Mouse (Mus musculus) ovary, postnatal 14 days (tissue): ENCODE results near the gene Mrgpre.

Source experiments
- DNase-seq: peaks from one replicate; pipeline ENCODE4 v3.0.0; 2022; ENCODE audit warnings: low spot score

The Mrgpre gene

DNA sequence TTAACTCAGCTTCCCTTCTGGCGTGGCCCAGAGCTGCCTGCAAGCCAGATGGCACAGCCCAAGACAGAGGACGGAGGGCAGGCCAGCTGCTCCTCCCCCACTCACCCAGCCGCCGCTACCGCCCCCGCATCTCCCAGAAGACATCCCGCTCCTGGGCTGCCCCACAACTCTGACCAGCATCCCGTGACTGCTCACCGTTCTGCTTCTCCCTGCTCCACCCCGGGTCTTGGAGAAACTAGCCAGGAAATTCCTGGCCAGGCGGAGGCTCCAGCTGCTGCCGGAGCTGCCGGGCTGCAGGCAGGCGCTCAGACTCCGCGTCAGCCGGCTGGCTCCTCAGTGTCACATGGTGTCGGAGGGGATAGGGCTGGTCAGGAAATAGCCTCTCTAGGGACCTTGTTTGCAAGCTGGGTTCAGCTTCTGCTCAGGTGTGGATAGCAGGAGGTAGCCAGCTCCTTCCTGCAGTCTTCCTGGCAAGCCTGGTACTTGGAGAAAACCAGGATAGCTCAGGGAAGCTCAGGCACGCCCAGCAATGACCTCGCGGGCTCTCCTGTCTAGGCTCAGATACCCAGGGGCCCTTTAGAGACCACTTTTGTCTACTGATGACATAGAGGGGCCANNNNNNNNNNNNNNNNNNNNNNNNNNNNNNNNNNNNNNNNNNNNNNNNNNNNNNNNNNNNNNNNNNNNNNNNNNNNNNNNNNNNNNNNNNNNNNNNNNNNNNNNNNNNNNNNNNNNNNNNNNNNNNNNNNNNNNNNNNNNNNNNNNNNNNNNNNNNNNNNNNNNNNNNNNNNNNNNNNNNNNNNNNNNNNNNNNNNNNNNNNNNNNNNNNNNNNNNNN is at the start of gene Mrgpre:
TSS of gene Mrgpre (minus strand) at position 505 of the 834 bp plus-strand sequence.
- DNase-seq: peak; percentile 68

DNA sequence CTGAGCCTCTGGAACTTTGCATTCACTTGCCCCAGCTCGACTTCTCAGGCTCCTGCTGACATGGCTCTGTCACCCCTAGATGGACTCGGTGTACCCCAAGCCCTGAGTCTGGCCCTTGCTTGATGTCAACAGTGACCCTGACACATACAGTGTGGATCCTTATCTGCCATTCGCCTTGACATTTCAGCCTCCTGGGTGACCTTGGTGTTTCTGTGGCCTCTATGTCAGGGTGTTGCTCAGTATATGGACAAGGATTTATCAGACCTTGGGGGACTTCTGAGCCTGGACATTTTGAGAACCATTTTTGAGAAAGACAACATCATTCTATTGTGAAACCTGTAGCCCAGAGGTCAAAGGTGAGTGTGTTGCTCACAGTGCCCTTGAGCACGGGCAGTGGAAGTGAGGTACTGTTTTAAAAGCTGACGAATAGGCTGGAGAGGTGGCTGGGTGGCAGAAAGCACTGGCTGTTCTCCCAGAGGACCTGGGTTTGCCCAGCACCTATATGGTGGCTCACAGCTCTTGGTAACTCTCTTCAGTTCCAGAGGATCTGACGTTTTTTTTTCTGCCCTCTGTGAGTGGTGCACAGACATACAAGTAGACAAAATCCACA is 49.4 kb upstream of the Mrgpre start:
- no peak for DNase-seq

DNA sequence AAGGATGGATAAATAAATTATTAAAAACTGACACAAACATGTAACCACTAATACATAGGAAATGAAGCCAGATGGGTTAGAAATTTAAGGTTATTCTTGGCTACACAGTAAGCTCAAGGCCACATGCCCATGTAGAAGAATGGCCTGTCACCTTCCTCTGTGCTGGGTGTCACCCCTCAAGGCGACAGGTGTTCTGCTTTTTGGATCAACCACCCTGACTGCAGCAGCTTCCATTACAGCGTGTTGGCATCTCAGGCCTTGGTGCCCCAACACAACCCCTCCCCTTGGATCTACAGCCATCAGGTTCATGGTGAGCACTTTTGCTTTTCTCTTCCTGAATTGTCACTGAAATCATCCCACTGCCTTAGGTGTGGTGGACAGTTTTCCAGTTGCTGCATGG is 48.3 kb upstream of the Mrgpre start:
- no peak for DNase-seq

DNA sequence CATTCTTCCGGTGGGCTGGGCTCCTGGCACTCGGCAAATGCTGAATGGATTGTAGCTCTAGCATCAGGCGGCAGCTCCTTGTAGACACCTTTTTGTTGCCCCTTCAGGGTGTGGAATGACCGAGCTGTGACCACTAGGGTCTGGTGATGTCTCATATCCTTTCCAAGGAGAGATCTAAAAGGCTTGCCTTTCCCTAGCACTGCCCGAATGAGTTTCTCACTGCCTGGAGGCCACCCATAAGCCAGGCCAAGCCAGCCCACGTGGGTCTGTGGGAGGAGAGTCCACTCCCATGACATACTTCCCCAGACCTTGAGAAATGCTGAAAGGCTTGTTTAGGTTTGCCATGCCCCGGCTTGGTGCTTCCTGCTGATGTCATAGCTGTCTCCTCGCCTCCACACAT is 47.9 kb upstream of the Mrgpre start:
- DNase-seq: no peak

DNA sequence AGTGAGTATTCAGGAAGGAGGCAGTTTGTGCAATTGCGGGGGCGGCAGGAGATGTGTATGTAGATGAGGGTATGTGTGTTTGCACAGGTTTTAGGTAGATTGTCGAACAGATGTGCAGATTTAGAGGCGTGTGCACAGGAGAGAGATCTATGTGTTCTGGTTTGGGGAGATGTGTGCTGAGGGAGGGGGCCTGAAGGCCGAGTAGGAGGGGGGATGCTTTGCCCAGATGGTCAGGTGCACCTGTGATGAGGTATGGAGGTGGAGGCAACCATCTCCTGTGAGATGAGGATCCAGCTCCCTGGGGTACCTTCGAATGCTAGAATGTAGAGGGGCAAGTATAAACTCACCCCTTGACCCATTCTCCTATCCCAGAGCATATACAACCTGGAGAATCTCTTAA is 46.1 kb upstream of the Mrgpre start:
- DNase-seq: no peak

DNA sequence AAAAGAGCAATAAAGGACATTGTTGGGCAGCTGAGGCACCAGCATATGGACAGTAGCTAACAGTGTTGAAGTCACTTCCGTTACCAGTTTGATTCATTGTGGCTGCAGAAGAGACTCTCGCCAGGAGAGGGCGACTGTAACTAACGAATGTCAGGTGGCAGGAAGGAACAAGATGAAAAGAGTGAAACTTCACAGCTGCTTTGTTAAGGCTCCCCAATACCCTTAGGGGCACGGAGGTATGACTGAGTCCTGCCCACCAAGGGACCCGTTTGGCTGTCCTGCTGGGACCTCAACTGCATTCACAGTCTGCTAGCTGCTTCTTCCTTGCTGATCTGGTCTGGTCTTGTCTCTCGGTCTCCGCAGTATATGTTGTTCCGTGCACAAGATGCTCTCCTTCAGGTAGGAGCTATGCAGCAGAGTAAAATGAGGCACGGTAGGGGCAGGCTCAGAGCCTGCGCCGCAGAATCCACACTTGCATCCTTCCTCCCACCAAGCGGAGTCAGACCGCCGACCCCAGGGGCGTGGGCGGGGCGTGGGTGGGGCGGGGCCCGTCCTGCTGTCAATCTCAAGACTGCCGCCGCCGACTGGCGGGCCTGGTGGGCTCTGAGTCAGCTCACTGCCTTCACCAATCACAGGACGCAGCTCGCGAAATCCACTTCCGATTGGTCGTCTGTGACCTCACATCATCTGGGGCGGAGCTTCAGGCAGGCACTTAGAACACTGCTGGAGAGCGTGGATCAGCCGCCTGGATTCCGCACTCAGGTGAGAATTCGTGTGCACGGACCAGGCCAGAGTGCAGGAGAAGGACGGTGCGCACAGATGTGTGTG is 45.4 kb upstream of the Mrgpre start:
- DNase-seq: peak; percentile 82

DNA sequence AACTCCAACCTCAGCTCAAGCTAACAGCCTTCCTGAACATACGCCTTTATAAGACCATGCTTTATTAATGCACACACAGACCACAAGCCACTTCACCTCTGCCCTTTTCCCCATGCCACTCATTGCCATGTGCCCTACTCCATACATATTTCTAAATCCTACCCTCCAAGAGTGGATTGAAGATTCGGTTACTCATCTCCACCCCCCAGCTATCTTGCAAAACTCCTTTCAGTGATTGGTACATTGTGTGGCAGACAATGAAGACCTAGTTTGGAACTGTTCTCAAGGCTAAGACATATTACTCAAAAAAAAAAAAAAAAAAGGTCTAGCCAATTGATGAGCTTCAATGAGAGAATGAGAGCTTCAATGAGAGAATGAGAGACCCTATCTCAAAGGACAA is 42.7 kb upstream of the Mrgpre start:
- no peak for DNase-seq

DNA sequence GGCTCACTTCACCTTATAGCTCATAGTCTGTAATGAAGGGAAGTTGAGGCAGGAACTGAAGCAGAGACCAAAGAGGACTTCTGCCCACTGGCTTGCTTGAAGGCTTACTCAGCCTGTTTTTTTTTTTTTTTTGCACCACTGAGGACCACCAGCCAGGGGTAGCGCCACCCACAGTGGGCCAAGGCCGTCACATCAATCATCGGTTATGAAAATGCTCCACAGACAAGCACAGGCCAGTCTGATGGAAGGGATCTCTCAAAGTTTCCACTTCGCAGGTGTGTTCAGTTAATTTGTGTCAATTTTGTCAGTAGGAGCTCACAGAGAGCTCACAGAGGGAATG is 38.9 kb upstream of the Mrgpre start:
- DNase-seq: no peak

DNA sequence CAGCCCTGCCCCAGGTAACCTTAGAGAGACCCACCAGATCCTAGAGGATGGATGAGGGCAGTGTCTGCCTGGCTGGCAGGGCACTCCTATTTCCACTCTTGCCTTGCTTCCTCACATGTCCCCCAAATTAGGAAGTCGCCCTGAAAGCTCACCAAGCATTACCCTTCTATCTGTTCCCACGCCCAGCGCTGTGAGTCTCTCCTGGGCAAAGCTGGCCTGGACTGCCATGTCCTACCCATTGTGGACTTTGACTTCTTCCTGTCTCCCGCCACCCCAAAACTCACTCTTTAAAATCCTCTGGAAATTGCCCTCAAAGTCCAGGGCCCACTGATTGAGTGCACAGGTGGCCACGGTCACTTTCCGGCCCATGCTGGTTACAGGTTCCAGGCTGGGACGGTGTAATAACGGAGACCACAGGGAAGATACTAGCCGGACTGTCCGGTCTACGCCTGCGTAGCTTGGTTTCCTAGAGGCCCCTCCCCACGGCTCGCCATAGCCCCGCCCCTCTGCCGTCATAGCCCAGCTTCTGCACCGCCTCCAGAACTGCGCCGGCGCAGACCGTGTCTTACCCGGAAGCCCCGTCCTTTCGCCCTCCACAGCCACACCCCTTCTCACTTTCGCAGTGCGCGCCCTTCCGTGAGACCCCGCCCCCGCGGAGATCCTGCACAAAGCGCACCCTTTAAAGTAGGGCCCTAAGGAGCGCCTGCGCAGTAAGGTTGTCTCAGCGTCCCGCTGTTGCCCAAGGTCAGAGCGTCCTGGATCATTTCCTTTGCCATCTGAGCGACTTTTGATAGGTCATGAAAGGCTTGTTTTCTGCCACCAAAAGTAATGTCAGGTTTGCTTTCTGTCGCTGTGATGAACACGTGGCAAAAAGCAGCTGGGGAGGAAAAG is 38.3 kb upstream of the Mrgpre start, which contains the start of the genes Nadsyn1 and Dhcr7:
TSS of gene Nadsyn1 (minus strand) at position 475 of the 891 bp plus-strand sequence.
TSS of gene Dhcr7 (plus strand) at position 771 of the 891 bp plus-strand sequence.
- DNase-seq: peak; percentile 98

DNA sequence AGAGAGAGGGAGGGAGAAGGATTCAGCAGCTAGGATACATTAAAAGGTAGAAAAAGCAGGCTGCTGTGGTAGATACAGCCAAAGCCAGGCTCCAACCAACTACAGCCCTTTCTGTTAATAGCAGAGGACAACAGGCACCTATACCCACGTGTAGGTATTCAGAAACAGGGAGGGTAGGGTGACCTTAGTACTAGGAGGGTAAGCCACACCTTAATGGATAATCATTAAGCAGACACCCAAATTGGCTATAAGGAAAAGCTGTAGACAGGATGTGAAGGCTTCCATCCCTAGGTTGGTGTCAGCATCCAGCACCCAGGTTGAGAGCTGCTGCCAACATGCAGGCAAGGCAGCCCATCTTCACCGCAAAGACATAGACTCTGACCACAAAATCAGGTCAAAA is 36.9 kb upstream of the Mrgpre start:
- no peak for DNase-seq

DNA sequence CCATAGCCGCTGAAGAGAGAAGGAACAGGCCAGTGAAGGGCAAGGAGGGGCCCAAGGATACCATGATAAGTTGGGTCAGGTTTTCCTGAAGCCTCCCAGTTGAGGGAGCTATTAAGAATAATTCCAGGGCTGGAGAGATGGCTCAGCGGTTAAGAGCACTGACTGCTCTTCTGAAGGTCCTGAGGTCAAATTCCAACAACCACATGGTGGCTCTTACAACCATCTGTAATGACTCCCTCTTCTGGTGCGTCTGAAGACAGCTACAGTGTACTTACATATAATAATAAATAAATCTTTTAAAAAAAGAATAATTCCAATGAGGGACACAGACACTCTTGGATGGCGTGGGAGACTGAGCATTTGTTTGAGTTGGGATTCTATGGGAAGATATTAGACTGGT is 34.9 kb upstream of the Mrgpre start:
- no peak for DNase-seq

DNA sequence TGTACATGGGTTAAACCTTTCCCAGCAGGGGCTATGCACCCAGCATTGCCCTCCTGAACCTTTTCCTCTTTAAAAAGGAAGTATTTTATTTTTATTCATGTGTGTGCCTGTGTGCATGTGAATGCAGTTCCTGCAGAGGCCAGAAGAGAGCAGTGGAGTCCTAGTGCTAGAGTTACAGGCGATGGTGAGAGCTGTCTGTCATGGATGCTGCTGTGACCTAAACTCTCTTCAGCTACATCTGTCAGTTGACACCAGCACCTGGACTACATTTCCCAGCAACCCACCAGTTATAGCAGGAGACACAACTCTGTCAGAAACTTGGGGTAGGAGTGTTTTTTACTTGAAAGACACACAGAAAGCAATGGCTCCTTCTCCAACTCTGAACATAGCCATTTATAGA is 24.6 kb upstream of the Mrgpre start:
- DNase-seq: no peak

DNA sequence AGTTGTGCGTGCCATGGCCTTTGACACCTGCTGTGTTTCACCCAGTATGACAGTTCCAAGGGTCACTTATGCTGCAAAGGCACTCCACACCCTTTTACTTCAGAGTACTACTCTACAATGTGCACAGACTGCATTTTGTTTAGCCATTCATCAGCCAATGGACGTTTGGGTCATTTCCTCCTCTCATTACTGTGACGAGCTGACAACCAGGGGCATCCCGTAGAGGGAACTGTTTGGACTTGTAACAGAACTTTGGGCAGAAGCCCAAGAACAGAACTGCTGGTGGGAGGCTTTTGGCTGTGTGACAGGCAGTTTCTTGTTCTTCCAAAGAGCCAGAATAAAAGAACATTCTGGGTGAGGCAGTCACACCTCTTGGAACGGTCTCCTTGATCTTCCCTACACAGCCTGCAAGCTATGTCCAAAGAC is 20.9 kb upstream of the Mrgpre start:
- no peak for DNase-seq

DNA sequence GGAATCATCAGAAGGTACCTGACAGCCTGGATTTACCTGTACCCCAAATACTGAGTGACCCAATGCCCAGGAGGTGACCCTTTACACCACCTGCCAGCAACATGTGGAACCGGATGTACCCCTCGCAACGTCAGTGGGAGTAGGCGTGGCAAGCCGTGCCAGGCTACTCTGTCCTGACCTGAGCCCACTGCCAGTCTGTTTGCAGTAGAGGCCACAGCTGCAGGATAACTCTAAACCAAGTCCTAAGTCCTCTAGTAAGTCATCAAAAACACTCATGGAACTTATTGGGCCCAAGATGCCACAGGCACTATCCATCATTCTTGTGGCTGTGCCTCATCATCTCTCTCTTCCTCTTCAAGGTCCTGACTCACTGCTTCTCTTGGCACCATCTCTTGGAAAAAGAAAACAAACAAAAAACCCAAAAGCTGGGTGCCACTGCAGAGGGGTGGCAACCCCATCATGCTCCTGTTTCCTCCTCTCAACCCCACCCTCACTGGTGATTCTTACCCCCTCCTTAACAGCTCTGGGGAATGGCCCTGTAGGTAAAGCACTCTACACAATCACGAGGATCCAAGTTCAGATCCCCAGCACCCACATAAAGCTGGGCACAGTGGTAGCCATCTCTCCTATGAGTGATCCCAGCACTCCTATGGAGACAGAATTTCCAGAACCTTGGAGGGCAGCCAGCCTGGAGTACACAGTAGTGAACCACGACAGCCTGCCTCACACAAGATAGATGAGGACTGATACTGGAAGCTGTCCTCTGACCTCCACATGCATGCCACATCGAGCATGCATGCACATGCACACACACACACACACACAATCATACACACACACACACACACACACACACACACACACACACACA is 17.1 kb upstream of the Mrgpre start:
- no peak for DNase-seq

DNA sequence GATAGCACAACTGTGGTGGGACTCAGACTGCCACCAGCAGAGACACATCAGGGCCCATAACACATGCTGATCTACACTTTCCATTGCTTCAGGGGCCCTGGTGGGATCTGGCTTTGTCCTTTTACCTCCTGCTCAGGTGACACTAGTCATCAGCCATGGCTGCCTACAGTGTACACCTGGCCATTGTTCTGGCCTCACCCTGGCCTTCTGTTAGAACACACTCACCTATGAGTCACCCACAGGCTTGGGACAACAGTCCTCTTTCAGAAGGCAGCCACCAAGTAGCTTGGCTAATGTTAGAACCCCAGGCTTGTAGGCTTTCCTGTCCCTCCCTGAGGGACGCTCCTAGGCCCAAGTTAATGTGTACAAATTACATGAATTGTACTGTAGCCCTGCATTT is 16.5 kb upstream of the Mrgpre start:
- DNase-seq: no peak

DNA sequence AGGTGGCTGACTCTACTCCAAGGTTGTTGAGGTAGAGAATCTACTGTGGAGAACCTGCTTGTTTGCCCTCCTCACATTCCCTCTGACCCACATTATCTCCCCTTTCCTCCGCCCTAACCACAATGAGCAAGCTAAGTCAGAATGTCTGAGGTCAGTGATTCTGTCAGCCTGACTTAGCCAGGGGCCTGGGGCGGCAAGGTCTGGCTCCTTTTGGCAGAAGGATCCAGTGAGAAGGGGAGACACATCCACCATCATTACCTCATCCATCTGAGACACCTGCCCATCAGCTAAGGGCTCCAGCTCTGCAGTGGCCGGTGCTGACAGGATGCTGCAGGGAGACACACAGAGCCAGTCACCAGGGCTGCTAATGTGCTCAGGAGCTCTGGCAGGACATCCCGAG is 14.5 kb upstream of the Mrgpre start:
- no peak for DNase-seq

DNA sequence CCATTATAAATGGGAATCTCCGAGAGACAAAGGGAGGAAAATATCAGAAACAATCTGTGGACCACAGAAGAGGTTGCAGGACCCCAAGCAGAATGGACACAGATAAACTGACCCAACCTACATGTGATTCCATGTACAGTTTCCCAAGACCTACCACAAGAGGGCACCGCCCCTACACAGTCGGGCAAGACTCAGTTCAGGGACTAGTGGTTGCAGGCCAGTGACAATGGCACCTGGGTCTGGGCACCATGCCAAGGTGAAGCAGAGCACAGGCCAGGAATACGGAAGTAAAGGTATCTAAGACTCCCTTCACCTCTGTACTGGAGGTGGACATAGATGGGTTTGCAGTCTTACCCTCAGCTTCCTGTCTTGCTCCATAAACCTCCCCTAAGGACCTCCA is 8.8 kb upstream of the Mrgpre start:
- DNase-seq: peak; percentile 34

DNA sequence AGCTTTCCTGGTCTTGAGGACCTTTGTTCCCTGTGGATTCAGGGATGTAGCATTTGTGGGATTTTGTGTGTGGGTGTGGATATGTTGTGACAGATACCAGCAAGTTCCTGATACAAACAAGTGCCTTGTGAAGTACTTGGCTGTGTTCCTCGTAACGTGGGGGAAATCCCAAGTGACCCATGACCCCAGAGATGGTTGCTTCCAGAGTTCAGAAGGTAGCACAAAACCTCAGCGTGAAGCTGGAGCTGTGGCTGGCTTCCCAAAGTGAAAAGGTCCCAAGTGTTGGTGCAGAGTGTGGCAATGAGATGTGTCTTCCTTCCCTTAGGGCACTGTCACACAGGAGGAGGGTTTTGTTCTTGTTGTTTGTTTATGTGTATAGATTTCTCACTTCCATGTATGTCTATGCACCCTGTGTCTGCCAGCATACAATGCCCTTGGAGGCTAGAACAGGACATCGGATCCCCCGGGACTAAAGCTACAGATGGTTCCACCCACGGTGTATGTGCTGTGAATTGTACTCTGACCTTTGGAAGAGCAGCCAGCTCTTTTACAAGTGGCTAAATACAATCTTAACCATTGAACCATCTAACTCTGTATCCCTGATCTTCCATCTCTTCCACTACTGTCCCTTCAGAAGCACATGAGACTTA is 8.2 kb upstream of the Mrgpre start:
- no peak for DNase-seq

DNA sequence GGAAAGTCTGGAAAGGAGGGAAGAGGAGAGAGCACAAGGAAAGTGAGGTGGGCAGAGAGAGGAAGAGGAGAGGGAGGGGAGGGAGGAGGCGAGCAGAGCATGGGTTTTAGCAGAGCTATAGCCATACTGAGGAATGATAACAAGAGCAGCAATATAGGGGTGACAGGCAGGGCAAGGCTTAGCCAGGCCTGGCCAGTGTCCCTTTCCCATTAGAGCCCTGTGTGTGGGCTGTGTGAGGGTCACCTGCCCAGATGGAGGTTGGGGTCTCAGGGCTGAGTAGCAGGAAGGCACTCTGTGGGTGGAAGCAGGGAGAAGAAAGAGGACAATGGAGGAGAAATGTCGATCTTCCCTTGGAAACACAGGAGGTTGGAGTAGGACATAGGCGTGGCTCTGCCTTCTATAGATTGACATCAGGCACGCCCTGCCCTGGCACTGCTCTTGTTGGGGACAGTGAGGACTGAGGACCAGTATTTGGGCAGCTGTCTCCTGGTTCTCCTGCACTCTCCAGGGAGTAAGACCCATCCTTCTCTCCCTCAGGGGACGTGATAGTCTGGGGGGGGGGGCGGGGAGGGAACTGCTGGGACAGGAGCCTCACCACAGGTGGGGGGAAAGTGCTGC is 813 bp downstream of the Mrgpre start:
- no peak for DNase-seq

DNA sequence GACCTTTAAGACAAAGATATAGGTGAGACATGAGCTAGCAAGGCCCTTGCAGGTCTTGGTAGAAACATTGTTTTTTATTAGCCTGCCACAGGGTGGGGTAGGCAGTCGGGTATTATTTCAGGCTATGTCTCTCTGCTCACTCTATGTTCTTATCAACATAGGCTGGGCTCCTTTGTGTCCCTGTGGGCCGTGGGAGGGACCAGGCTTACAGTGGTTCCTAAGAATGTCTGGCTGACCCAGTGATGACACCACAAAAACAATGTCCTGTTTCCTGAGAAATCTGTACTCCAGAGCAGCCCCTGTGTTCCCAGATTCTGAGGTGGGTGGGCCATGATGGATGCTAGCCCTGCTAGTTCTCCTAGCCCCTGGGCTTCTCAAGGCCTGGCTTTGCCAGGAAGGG is 6.9 kb downstream of the Mrgpre start:
- DNase-seq: no peak
